Mouse (Mus musculus): ENCODE data around the gene Gfod2.

The Gfod2 gene

GRCm38 (mm10) chr8:105704146-105704812 is 54.2 kb downstream of the Gfod2 start:
- no peak for DNase-seq (ENCODE audit: low spot score in 2 of 2)

GRCm38 (mm10) chr8:105702731-105703415 is 55.6 kb downstream of the Gfod2 start:
- no peak for DNase-seq (ENCODE audit: low spot score in 2 of 2)

GRCm38 (mm10) chr8:105702001-105702401 is 56.5 kb downstream of the Gfod2 start:
- DNase-seq (ENCODE audit: low spot score in 2 of 2) = peak in 1 of 2 experiments; percentile 24

- DNase-seq (ENCODE audit: low spot score in 2 of 2) = peak; percentile 94 to 96
These were observed 57.3 kb downstream of the Gfod2 start, which contains the start of the genes Acd and Pard6a for GRCm38 (mm10) chr8:105700966-105701824. TSS of gene Acd (minus strand) at chr8:105701102. TSS of gene Pard6a (plus strand) at chr8:105701148.

GRCm38 (mm10) chr8:105700566-105700965 is 57.9 kb downstream of the Gfod2 start:
- peak; percentile 70 to 80 for DNase-seq (ENCODE audit: low spot score in 2 of 2)

- no peak for DNase-seq (ENCODE audit: low spot score in 2 of 2)
These were observed 58.8 kb downstream of the Gfod2 start for GRCm38 (mm10) chr8:105699488-105700215.

- no peak for DNase-seq (ENCODE audit: low spot score in 2 of 2)
These were observed 59.7 kb downstream of the Gfod2 start for GRCm38 (mm10) chr8:105698734-105699133.

- no peak for DNase-seq (ENCODE audit: low spot score in 2 of 2)
These were observed 61.2 kb downstream of the Gfod2 start for GRCm38 (mm10) chr8:105697196-105697780.

GRCm38 (mm10) chr8:105695080-105695780 is 63.2 kb downstream of the Gfod2 start:
- no peak for DNase-seq (ENCODE audit: low spot score in 2 of 2)

- DNase-seq (ENCODE audit: low spot score in 2 of 2) = peak; percentile 46 to 49
These were observed 64.2 kb downstream of the Gfod2 start for GRCm38 (mm10) chr8:105694051-105694799.

- DNase-seq (ENCODE audit: low spot score in 2 of 2) = peak; percentile 72 to 76
These were observed 64.8 kb downstream of the Gfod2 start for GRCm38 (mm10) chr8:105693648-105694047.

- no peak for DNase-seq (ENCODE audit: low spot score in 2 of 2)
These were observed 65.8 kb downstream of the Gfod2 start for GRCm38 (mm10) chr8:105692449-105693182.

- DNase-seq (ENCODE audit: low spot score in 2 of 2) = no peak
These were observed 67.5 kb downstream of the Gfod2 start for GRCm38 (mm10) chr8:105690978-105691377.

GRCm38 (mm10) chr8:105689983-105690360 is 68.5 kb downstream of the Gfod2 start:
- no peak for DNase-seq (ENCODE audit: low spot score in 2 of 2)

- DNase-seq (ENCODE audit: low spot score in 2 of 2) = no peak
These were observed 69.0 kb downstream of the Gfod2 start for GRCm38 (mm10) chr8:105689256-105689982.

GRCm38 (mm10) chr8:105688242-105688752 is 70.2 kb downstream of the Gfod2 start:
- DNase-seq (ENCODE audit: low spot score in 2 of 2) = no peak

- DNase-seq (ENCODE audit: low spot score in 2 of 2) = no peak
These were observed 71.0 kb downstream of the Gfod2 start for GRCm38 (mm10) chr8:105687512-105687911.

- DNase-seq (ENCODE audit: low spot score in 2 of 2) = no peak
These were observed 71.9 kb downstream of the Gfod2 start for GRCm38 (mm10) chr8:105686551-105686950.
